Mouse (Mus musculus) kidney, adult 2 months (tissue): ENCODE data around the gene Hopx.

ENCODE experiments used
- CTCF ChIP-seq: fragments of 200-500 bp; conservative IDR thresholded peaks from 2 replicates; pipeline ENCODE4 v1.5.1; 2011; ENCODE audit warnings: low read depth, mild to moderate bottlenecking, control low read depth, low read length, moderate library complexity, mixed read lengths; ENCODE audit not compliant: insufficient read depth, insufficient read length
- POLR2A ChIP-seq: fragments of 200-500 bp; IDR thresholded peaks from one replicate; pipeline ENCODE4 v1.6.1; 2011; ENCODE audit warnings: low read depth, low read length, control low read depth

GRCm38 (mm10) chr5:77143076-77143475 lies 28.2 kb upstream of the Hopx start:
- no peak for TF ChIP-seq CTCF
- no peak for TF ChIP-seq POLR2A
